Mouse (Mus musculus) spleen, adult 2 months (tissue): Measurements from ENCODE around the gene Adcy10.

Source experiments
- CTCF ChIP-seq: fragments of 200-500 bp; IDR thresholded peaks from 2 replicates; pipeline ENCODE4 v1.5.1; 2011; ENCODE audit warnings: mild to moderate bottlenecking, inconsistent platforms; ENCODE audit not compliant: insufficient read depth, insufficient read length, insufficient replicate concordance; ENCODE audit errors: extremely low read depth
- POLR2A ChIP-seq: fragments of 200-500 bp; IDR thresholded peaks from 2 replicates; pipeline ENCODE4 v1.6.1; 2011; ENCODE audit warnings: low read depth, low read length, inconsistent platforms

DNA sequence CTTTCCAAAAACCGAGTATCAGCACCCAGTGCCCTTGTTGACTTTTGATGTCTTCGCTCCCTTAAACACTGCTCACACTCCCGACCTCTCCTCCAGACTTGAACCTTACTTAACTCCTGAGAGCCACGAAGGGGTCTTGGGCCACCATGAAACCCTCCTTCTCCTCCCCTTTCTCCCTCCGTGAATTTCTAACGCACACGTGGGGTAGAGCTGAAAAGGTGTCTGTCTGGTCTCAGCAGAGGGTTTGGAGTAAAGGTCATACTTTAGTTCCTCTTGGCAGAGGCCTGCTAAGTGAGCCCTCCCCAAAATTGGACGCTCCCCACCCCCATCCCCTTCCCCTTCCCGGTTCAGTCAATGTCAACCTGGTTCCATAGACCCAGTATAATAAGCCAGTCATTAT is 23.3 kb upstream of the Adcy10 start:
- no peak for TF ChIP-seq CTCF
- TF ChIP-seq POLR2A, result no peak
